Mouse (Mus musculus): ENCODE results near the gene Prr18. TPM values are rescaled to one million over a fixed set of nuclear protein-coding genes. Genes with fewer than 3 reads are reported as not detected.
"Not testable (repeated sequence)": the region's sequence is repeated elsewhere in the genome, so short reads cannot be mapped to it uniquely, and the experiment has no call there.

Gene Prr18
- 10 to 100 TPM; 12.6 to 15.5 TPM for total RNA-seq (2021)
- long read RNA-seq, experiment 1, transcript Prr18-202 (2 exons, 3,251 nt), result major isoform, 11 of 19 reads
- long read RNA-seq, experiment 1, transcript Prr18-201 (2 exons, 3,408 nt), result minor isoform, 5 of 19 reads
- long read RNA-seq, experiment 1, partial matches to known transcripts, result 0 of 19 reads
- long read RNA-seq, experiment 1, other reads (novel, unspliced or antisense), result 3 of 19 reads
- long read RNA-seq, experiment 2, transcript Prr18-202 (2 exons, 3,251 nt), result major isoform, 13 of 22 reads
- long read RNA-seq, experiment 2, partial matches to known transcripts, result 0 of 22 reads
- long read RNA-seq, experiment 2, other reads (novel, unspliced or antisense), result 6 of 22 reads

- H3K4me3 ChIP-seq; intact Hi-C loops (cut with DNase I); H3K27ac ChIP-seq; DNase-seq (ENCODE audit: extremely low spot score in 1 of 2, low spot score in 2 of 2): not testable (repeated sequence)
Observed at GRCm38 (mm10) chr17:8337159-8337558, at the start of gene Prr18. Gene Prr18 (plus strand): TSS chr17:8337459.

- no peak overlapping the region for H3K4me3 ChIP-seq
- no peak overlapping the region for H3K27ac ChIP-seq
- no peak for TF ChIP-seq CTCF (IDR thresholded peaks at IDR 0.05)
- no peak for DNase-seq (ENCODE audit: extremely low spot score in 1 of 2, low spot score in 2 of 2)
- intact Hi-C loops (cut with DNase I), result no loop called here
Observed at GRCm38 (mm10) chr17:8289993-8290679, 47.1 kb upstream of the Prr18 start.

- no peak for DNase-seq (ENCODE audit: extremely low spot score in 1 of 2, low spot score in 2 of 2)
- intact Hi-C loops (cut with DNase I), result no loop called here
- H3K27ac ChIP-seq, result no peak overlapping the region
- no peak for TF ChIP-seq CTCF (IDR thresholded peaks at IDR 0.05)
- no peak overlapping the region for H3K4me3 ChIP-seq
Observed at GRCm38 (mm10) chr17:8290736-8291135, 46.5 kb upstream of the Prr18 start.

GRCm38 (mm10) chr17:8295825-8296224 is 41.4 kb upstream of the Prr18 start:
- peak; percentile 37 for TF ChIP-seq CTCF (IDR thresholded peaks at IDR 0.05)
- no peak overlapping the region for H3K27ac ChIP-seq
- intact Hi-C loops (cut with DNase I), result no loop called here
- no peak for DNase-seq (ENCODE audit: extremely low spot score in 1 of 2, low spot score in 2 of 2)
- H3K4me3 ChIP-seq, result no peak overlapping the region

GRCm38 (mm10) chr17:8296313-8296844 is 40.9 kb upstream of the Prr18 start:
- DNase-seq (ENCODE audit: extremely low spot score in 1 of 2, low spot score in 2 of 2), result no peak
- no peak for TF ChIP-seq CTCF (IDR thresholded peaks at IDR 0.05)
- intact Hi-C loops (cut with DNase I), result no loop called here
- H3K27ac ChIP-seq, result no peak overlapping the region
- no peak overlapping the region for H3K4me3 ChIP-seq

GRCm38 (mm10) chr17:8297746-8298145 is 39.5 kb upstream of the Prr18 start:
- no peak for TF ChIP-seq CTCF (IDR thresholded peaks at IDR 0.05)
- no peak overlapping the region for H3K27ac ChIP-seq
- DNase-seq (ENCODE audit: extremely low spot score in 1 of 2, low spot score in 2 of 2), result no peak
- intact Hi-C loops (cut with DNase I), result no loop called here
- H3K4me3 ChIP-seq, result no peak overlapping the region

GRCm38 (mm10) chr17:8298281-8298680 is 39.0 kb upstream of the Prr18 start:
- no peak overlapping the region for H3K4me3 ChIP-seq
- H3K27ac ChIP-seq, result 0 out of 2 replicates have a peak overlapping the region, but pooled peaks have one; percentile 3
- intact Hi-C loops (cut with DNase I), result no loop called here
- DNase-seq (ENCODE audit: extremely low spot score in 1 of 2, low spot score in 2 of 2), result no peak
- TF ChIP-seq CTCF (IDR thresholded peaks at IDR 0.05), result no peak

- DNase-seq (ENCODE audit: extremely low spot score in 1 of 2, low spot score in 2 of 2), result no peak
- no peak for TF ChIP-seq CTCF (IDR thresholded peaks at IDR 0.05)
- Histone ChIP-seq H3K27ac (peak overlapping the region; percentile 3; the same call in 1 of the 2 replicates), H3K4me3 (no peak overlapping the region)
- intact Hi-C loops (cut with DNase I), result no loop called here
Observed at GRCm38 (mm10) chr17:8299524-8299923, 37.7 kb upstream of the Prr18 start.

GRCm38 (mm10) chr17:8301515-8301914 is 35.7 kb upstream of the Prr18 start:
- intact Hi-C loops (cut with DNase I), result loop anchor here (2.0 to 5.0 kb wide), 2 partner anchors 37 to 104 kb away; no protein-coding TSS in a partner anchor
- Histone ChIP-seq H3K4me3 (no peak overlapping the region), H3K27ac (no peak overlapping the region)
- no peak for DNase-seq (ENCODE audit: extremely low spot score in 1 of 2, low spot score in 2 of 2)
- peak; percentile 35; the same call in 1 of the 2 replicates for TF ChIP-seq CTCF (IDR thresholded peaks at IDR 0.05)

- H3K4me3 ChIP-seq, result no peak overlapping the region
- TF ChIP-seq CTCF (IDR thresholded peaks at IDR 0.05), result no peak
- H3K27ac ChIP-seq, result no peak overlapping the region
- intact Hi-C loops (cut with DNase I), result loop anchor here (5.0 kb wide), 1 partner anchor 106 kb away; no protein-coding TSS in a partner anchor
- no peak for DNase-seq (ENCODE audit: extremely low spot score in 1 of 2, low spot score in 2 of 2)
Observed at GRCm38 (mm10) chr17:8302772-8303438, 34.4 kb upstream of the Prr18 start.

GRCm38 (mm10) chr17:8303671-8304070 is 33.6 kb upstream of the Prr18 start:
- intact Hi-C loops (cut with DNase I), result loop anchor here (5.0 kb wide), 1 partner anchor 106 kb away; no protein-coding TSS in a partner anchor
- no peak overlapping the region for H3K4me3 ChIP-seq
- TF ChIP-seq CTCF (IDR thresholded peaks at IDR 0.05), result no peak
- DNase-seq (ENCODE audit: extremely low spot score in 1 of 2, low spot score in 2 of 2), result no peak
- H3K27ac ChIP-seq, result no peak overlapping the region

GRCm38 (mm10) chr17:8305801-8306200 is 31.5 kb upstream of the Prr18 start:
- H3K27ac ChIP-seq, result no peak overlapping the region
- intact Hi-C loops (cut with DNase I), result no loop called here
- H3K4me3 ChIP-seq, result no peak overlapping the region
- peak; percentile 14 for TF ChIP-seq CTCF (IDR thresholded peaks at IDR 0.05)
- no peak for DNase-seq (ENCODE audit: extremely low spot score in 1 of 2, low spot score in 2 of 2)
